Mouse (Mus musculus) spleen, postnatal 4 days (tissue): ENCODE results near the gene Pip5k1b.
A peak's percentile ranks its signal among the peaks of the same experiment; 100 is the strongest.
"Not testable (repeated sequence)": the region's sequence is repeated elsewhere in the genome, so short reads cannot be mapped to it uniquely, and the experiment has no call there.

Source experiments
- DNase-seq, 2 experiments: peaks; one replicate each; pipeline ENCODE4 v3.0.0; 2022; ENCODE audit warnings: low spot score in 2 of 2

Pip5k1b gene

DNA sequence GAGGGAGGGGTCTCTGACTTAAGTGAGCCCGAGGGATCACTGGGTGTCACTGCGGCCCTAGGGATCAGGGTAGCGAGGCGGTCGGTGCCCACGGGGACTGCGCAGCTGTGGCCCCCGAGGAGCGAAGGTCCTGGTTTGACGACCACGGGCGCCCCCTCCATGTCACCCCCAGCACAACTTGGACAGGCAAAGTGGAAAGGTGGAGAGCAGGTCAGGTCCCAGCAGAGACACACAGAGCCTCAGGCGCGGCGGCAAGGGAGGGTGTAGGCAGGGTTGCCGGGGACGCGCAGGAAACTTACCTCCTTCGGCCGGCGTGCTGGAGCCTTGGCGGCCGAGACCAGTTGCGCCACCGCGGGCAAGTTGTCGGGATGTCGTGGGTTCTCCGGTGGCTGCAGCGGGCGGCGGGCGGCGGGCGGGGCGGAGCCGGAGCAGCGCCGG lies at the start of gene Pip5k1b:
Gene Pip5k1b (minus strand): TSS at position 407 of the 438 bp plus-strand sequence.
- peak; percentile 75 to 87 for DNase-seq

DNA sequence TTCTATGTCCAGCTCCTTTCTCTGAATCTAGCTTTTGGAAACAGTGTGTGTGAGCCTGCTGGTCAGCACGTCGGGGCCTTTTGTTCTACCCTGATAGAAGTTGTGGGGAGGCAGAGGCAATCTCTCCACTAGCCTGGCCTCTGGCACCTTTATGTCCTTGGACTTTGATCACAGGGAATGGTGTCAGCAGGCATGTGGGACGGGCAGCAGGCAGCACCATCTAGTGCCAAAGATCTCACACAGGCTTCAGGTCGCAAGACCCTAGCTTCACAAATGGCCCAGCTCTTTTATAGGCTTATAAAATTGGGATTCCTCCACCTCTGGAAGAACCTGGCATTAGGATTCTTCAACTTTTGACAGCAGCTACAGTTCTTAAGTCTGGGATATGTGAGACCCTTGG lies 48.4 kb upstream of the Pip5k1b start:
- no peak for DNase-seq

DNA sequence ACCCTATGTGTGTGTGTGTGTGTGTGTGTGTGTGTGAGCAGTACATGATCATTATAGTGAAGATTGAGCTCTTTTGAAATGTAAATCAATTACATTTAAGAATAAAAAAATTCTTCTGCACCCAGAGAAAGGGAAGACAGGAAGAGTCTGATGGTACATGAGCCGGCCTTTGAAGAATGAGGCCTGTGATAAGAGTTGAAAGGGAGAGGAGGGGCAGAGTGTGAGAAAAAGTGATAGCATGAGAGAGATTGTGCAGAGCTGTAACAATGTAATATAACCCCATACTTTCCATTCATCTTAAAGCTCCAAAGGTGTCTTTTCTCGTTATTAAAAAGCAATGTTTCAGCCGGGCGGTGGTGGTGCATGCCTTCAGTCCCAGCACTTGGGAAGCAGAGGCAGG lies 47.8 kb upstream of the Pip5k1b start:
- DNase-seq, result no peak

DNA sequence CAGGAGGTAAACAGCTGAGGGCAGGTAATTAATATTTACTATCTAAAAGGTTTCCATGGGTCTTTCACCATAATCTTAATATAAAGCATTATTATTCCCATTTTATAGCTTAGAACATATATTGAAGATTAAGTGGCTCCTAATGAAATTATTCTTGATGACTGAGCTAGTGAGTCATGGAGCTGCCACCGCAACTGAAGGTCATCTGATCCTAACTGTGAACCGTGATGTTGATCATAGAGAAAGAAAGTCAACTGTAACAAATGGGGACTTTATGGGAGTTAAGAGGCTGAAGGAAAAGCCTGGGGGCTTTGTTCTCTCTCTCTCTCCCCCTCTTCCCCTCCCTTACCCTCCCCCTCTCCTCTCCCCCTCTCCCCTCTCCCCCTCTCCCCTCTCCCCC lies 31.1 kb upstream of the Pip5k1b start:
- no peak for DNase-seq

DNA sequence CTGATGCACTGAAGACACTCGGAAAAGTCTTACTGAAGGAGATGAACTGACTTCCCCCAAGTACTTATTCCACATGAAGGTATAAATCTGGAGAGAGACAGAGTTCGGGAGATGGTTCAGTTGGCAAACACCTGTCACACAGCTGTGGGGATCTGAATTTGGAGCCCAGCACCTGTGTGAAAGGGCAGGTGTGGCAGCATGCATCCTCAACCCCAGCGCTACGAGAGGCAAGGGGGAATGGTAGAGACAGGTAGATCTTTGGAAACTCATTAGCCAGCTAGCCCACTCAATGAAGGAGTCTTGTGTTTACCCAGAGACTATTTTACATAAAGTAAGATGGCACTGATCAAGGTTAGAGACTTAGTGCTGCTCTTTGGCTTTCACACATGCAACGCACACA lies 29.5 kb upstream of the Pip5k1b start:
- DNase-seq, result no peak

DNA sequence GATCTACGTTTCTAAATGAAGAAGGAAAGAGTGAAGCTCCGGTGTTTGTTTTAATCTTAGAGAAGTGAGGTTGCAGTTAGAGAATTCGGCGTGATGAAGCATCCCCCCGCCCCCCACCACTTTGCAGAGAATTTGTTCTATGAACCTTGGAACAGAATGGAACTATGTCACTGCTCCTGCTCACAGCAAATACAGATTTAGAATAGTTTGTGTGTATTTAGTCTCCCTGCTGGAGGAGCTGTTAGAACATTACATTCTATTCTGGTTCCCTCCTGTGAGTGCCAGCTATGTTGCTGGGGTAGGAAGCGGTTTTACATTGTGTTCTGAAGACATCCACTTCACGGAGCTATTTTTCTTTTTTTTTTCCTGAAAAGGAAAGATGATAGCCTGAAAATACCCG lies 28.3 kb upstream of the Pip5k1b start:
- DNase-seq, result no peak

DNA sequence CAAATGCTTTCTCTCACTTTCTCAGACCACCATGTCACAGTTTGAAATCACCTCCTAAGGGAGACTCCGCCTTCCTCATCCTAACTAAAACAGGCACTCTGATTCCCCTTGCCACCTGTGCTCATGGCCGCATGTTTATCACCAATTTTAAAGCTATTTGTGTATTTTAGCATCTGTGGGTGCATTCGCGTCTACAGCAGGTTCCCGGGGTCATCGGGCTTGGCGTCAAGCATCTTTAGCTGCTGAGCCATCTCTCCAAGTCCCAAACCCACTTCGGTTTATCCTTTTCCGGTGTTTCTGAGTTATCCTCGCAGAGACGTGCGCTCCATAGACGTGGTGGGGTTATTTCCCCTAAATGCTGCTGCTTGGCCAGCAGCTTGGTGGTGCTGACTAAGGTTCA lies 20.5 kb upstream of the Pip5k1b start:
- DNase-seq, result no peak

DNA sequence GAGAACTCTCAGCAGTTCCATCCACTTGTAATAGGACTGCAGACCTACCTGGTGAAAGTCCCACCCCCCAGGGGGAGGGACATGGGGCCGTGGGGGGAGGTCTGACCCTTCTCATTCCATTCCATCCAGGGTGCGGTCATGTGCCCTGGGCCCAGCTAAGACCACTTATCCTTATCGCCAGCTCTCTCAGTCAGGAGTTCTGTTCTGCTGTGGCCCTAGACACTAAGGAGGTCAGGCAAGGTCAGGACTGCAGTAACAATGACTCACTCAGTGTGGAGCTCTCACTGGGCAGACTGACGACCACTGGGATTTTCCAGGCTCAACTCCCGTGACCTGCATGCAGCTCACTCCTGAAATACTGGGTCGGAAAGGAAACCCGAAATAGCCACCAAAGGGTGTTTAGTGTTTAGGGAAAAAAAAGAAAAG lies 16.1 kb upstream of the Pip5k1b start:
- DNase-seq, result no peak

DNA sequence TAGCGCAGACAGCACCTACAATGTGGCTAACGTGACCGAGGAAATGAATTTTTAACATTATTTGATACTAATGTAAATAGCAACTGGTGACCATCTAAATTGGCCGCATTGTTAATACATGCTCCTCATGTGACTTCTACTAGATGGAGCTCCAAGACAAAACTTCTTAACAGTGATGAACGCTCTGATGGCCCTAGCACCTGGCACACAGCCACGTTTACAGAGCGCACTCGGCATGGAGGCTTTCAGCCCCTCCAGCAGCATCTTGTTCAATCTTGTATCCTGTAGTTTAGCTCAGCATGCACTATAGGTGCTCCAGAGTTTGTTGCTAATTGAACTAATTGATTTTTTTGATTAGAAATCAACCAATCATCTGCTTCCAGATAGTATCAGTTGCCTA lies 15.3 kb upstream of the Pip5k1b start:
- DNase-seq, result no peak

DNA sequence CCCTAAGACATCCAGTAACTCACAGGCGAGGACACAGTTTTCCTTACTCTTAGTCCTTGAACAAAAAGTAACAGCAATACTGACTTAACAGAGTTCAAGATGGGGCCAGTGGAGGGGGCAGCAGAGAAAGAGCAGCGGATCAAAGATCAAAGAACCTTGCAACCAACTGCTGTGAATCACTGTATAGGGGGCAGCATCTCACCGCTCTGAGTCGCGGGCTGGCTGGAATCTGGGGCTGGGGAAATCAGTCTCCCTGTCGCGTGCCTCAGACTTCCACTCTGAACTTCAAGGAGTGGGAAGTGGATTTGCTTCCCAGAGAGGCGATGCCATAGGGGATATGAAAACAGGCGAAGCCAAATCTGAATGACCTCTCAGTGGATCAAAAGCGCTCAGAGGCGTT lies 1.8 kb upstream of the Pip5k1b start:
- no peak for DNase-seq

DNA sequence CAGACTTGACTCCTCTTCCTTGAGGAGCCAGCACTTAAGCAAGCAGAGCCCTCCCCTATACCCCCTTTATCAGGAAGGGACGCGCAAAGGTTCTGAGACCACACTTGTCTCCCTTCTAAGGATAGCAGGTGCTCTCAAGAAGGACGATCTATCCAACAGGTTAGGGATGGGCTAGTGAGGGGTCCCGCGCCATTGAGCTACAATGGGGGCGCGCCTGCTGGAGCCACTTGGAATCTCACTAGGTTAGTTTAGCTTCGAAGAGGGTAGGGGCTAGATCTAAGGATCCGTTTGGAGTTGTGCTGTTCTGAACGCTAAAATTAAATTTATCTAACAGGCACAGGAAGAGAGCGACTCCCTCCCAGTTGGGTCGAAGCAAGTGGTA lies 904 bp upstream of the Pip5k1b start:
- DNase-seq, result no peak

DNA sequence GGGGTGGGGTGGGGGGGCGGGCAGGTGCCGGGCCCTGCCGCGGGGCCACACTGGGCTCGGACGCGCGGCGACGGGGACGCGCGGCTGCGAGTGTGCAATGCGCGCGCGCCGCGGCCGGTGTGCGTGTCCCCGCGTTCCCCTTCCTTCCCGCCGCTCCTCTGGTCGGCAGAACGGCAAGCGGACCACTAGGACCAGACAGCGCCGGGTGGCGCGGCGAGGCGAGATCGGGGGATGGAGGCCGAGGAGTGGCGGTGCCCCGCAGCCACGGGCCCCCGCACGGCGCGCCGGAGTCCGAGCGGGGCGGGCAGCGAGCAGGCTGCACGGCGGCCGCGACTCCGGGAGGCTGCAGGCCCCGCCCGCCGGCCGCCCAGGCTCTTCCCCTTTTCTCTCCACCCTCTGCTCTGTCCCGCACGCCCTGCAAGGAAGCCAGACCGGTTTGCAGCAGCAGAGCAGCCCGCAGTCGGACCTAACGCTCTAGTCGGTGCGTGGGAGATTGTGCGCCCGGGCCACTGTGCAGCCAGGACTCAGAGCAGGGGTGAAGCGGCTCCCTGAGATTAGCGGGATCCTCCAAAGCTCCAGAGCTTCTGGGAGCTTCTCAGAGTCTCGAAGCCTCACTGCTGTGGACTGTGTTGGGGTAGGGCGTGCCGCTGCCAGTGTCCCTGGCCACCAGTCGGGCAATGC lies 372 bp upstream of the Pip5k1b start:
- peak; percentile 82 to 92 for DNase-seq

DNA sequence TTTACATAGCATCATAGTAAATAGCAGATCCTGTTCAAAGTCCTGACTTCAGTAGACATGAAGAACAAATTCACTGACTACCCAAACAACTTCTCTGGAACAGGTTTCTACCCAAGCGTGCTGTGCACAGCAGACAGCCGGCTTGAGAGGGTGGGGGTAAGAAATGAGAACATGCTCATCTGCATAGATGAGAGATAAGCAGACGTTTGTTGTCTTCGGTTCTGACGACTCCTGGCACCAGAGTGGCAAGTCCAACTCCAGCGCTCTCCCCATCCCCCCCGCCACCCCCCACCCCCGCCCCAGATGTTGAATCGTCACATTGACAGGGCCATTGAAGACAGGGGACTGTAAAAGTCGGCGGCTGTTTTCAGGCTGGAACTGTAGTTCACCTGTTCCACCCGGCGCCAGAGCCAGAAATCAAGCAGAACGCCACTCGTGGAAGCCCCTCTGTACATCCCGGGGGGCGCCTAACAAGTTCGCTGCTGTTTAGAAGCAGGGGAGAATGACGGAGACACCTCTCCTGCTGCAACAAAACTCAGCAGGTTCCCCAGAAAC lies 684 bp downstream of the Pip5k1b start:
- DNase-seq, result peak in 1 of 2 experiments; percentile 59

DNA sequence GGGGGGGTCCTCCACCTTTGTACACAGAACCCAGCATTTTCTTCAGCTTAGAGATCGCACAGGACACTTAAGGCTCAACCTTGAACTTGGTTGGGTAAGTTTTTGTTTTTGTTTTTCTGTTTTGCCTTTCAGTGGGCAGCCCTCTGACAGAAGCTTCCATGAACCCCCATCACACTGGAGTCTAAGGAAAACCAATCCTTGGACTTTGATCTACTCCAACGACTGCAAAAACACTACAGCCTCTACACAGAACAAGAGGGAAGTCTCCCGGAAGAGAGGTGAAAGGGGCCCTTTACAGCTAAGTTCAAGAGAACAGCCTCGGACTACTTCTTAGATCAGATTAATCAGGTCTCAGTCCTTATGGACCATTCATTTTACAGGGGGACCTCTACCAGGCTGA lies 1.2 kb downstream of the Pip5k1b start:
- no peak for DNase-seq

DNA sequence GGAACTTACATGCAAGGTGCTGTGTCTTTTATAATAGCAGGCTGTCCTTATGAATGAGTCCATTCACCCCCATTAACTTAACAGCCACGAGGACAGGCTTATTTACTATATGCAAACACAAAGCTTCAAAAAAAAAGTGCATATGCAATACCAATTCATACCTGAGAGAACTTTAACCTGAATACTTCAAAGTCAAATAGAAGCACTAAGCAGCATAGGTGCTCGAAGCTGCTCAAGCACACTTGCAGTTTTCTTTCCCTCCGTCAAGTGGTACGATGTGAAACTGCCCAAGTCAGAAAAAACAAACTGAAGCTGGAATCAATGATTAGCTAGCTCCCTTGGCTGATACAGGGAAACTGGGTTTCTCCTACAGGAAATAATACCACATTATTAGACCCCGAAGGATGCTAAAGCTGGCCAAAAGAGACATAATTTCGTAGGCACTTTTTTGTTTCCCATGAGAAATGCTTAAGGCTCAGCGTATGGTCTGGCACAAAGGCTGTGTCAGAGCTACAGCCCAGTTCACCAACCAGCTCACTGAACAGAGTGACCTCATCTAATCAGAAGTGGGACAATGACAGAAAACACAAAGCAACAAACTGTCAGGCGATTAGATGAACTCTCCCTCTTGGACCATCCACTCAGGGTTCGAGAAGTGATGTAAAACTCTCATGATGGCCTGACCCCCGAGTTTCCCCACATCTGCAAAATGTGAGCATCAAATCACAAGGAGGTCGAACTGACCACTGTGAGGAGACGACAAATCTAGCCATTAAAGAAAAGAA lies 2.2 kb downstream of the Pip5k1b start:
- DNase-seq, result no peak

DNA sequence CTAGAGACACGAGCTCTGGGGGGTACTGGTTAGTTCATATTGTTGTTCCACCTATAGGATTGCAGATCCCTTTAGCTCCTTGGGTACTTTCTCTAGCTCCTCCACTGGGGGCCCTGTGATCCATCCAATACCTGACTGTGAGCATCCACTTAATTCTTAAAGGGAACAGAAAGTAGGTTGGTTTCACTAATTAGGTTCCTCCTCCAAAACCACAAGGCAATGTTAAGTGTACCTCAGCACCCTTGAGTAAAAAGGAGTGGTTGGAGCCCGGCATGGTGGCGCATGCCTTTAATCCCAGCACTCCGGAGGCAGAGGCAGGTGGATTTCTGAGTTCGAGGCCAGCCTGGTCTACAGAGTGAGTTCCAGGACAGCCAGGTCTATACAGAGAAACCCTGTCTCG lies 3.0 kb downstream of the Pip5k1b start:
- DNase-seq, result not testable (repeated sequence)

DNA sequence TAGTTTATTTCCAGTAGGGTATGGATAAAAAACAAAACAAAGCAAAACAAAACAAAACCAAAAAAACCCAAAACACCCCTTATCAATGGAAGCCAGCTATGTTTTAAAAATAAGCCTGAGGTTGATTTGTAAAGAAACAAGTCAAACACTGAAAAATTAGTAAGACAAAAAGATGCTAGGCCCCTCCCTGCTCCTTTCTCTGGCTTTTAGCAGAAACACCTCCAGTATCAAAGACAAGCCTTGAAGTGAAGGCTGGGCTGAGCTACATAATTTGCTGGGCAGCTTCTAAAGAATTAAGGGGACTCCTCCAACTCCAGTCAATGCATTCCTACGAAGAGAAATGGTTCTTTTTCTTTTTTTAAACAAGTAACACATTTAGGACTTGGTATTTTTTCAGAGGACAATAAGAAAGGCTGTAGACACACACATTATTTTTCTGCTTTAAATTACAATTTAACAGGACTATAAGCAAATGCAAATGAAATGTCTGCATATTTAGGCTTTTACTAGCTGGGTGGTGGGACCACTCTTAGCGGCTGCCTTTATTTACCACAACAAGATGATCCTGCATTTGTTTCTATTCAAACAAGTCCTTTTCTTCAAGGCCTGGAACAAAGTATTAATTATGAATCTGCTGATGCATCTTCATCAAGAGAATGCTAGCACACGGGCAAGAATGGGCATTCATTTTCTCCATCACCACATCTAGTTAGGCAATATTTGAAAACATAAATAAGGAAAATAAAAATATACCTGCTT lies 4.3 kb downstream of the Pip5k1b start:
- DNase-seq, result no peak

DNA sequence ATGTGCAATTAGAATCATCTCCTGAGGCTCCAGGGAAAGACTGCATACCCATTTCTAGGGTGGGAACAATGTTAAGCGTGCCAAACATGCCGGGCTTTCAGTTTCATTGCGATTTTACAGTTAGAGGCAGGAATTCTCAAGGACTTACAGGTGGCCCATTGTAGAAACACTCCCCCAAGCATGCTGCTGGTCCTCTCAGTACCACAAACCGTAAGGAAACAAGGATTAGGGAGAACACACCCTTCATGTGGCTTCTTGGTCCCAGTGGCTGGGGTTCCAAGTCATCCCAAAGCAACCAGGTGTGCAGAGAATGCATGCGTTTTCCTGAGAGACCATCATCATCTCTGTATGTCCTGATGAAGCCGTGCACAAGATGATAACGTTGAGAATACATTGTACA lies 4.9 kb downstream of the Pip5k1b start:
- DNase-seq, result no peak

DNA sequence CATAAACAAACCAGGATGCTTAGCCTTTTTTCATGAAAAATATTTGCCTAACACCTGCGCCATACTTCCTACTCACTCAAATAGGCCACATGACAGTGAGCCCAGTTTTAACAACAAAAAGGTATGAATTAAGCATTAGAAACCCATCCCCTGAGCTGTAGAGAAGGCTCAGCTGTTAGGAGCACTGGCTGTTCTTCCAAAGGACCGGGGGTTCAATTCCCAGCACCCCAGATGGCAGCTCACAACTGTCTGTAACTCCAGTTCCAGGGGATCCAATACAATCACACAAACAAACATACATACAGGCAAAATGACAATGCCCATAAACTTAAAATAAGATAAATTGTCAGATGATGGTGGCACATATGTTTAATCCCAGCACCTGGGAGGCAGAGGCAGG lies 5.7 kb downstream of the Pip5k1b start:
- no peak for DNase-seq

DNA sequence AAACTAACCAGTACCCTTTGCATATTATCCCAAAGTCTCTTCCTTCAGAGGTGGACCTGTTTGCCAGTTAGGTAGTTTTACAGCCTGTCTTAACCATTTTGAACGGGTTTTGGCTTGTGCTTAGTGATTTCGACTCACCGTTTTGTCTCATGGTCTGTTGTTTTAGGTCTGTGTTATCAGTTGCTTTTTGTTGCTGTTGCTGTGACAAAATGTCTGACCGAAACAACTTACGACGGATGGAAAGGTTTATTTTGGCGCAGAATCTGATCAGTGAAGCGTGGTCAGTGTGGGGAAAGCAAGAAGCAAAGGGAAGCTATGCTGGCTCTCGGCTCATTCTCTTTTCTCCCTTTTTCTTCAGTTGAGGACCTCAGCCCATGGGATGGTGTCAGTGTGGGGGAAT lies 7.3 kb downstream of the Pip5k1b start:
- no peak for DNase-seq

DNA sequence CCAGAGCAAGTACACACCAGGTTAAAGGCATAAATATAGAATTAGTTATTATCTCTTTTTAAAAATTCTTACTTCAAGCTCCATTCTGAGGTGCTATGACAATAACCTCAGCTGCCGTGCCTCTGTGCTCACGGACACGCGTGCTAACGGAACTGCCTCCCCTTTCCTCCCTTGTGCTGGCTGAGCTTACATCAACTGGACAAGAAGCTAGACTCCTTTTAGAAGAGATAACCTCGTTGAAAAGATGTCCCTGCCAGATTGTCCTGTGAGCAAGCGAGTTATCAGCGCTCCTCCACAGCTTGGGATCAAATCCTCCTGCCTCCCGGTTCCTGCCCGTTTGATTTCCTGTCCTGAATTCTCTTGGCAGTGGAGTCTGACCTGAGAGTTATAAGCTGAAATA lies 9.5 kb downstream of the Pip5k1b start:
- DNase-seq, result no peak
